Mouse (Mus musculus): ENCODE data around the gene Pibf1.
A peak's percentile ranks its signal among the peaks of the same experiment; 100 is the strongest.

Gene Pibf1

DNA sequence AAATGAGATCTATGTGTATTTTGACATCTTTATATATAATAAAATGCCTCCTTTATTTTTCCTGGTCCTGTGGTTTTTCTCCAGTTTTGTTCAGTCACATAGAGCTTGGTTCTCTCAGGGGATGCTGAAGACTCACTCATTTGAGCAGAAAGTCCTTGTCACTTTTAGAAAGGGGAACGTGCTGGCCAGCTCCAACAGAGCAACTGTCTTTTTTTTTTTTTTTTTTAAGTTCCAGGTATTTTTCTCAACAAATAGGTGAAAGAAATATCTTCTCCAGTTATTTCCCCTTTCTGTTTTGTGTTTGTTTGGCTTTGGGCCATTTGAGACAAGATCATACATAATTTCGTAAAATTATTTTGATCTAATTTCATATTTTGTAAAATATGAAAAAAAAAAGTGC, 174.8 kb downstream of the Pibf1 start:
- no peak for DNase-seq

DNA sequence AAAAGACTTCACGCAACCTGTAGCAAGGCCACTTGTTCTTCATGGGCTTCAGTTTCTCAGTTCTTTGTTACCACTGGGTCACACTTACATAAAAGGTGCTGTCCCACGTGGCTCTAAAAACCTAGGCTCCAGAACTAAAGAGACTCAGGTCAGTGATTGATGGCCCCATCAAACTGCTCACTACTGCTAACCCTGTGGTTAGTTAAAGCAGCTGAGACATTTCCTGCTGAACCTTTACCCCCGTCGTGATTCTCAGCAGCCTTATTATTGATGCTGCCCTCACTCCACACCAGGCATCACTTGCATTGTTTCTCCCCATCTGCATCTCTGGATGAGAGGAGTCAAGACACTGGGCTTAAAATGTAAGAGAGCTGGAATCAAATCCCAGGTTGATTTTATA, 176.6 kb downstream of the Pibf1 start:
- no peak for DNase-seq

DNA sequence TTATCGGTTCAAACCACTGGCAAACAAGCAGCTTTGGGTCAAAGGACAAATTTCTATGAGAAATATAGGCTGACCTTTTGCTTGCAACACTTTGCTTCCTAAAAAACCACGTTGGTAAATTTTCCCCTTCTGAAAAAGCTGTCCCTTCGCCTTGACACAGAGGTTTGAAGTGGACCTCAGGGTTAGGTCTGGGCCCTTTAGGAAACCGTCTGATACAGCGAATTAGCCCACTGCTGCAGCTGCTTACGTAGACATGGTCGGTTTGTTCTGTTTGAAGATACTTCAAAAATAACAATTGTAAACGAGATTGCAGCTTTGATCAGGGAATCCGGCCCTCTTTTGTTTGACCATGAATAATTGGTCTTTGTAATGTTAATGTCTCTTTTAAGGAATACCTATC, 179.1 kb downstream of the Pibf1 start:
- no peak for DNase-seq

DNA sequence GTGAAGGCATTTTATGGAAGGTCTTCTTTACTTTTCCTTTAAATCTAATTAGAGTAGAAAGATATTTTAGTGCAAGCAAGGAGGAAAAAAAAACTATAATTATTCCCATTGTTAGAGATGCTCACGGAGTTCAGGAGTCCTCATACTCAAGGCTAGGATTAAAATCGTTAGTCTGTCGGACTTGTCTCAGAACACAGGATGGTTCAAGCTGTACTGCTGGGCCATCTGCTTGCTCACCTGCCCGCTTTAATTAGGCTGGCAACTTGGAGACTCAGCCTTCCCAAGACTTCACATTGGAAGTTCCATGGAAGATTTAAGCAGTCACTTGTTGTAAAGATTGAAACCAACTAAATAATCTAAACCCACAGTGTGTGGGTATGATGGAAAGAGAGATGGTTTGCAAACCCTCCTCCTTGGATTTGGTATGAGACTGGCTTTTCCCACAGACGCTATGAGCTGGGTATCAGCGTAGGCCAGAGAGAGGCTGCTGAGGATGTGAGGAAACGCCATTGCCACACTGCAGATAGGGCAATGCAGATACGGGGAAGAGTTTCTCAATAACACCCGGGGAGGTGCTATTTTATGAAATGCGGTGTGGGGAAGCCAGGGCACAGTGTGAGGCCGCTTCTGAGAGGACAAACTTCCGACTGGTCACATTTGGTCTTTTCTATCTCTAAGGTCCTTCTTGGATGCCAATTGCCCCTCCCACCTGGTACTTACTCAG, 179.7 kb downstream of the Pibf1 start:
- DNase-seq = peak; percentile 10

DNA sequence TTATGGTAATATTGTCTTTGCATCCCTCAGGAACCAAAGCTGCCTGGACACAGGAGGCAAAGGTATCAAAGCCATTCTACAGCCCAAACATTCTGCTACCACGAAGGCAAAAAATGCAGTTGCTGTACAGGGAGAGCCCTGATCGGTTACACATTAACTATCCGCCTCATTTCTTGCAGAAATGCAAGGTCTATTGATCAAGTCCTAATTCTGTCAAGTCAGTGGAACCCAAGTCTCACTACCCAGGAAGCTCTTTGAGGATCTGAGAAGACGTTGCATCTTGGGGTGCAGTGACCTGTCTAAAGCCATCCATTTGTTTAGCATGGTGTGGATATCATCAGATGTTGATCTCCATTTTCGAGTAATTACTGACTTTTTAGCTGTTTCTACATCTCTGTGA, 181.2 kb downstream of the Pibf1 start:
- DNase-seq = no peak

DNA sequence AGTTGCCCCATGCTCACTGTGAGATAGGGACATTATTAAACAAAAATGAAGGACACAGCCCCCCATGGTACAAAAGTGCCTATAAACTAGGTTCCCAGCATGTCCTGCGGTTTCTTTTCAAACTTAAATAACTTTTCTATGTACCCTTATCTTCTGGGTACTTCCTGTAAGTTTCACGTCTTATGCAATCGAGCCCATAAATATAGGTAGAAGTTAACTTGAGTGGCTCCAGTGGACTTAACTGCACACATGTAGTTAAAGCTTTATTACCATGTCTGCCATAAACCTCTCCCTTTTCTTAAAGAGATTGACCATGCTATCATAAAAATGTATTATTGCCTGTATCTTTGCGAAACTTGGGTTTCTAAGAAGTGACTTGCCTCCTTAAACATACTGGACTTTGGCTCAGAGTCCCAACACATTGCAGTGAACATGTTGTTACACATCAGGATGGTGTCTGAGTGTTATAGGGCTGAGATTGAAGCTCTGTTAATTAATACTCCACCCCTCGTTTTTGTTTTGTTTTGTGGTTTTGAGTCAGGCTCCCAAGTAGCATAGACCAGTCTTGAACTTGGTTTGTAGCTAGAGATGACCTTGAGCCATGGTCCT, 181.7 kb downstream of the Pibf1 start:
- no peak for DNase-seq

DNA sequence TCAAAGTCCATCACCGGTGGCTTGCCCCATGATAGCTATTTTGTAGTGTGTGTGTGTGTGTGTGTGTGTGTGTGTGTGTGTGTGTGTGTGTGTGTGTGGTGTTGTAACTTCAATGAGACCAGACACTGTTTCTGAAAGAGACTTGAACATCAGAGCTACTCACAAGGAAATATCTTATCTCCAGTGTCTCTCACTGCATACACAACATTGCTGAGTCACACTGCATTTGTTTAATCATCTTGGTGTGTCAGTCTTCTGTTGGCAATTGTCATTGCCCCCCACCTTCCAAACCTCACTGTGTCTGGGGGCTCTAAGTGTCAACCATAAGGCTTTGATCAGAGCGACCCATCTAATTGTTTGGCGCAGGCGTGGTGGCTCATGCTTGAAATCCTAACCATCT, 186.3 kb downstream of the Pibf1 start:
- DNase-seq = no peak

DNA sequence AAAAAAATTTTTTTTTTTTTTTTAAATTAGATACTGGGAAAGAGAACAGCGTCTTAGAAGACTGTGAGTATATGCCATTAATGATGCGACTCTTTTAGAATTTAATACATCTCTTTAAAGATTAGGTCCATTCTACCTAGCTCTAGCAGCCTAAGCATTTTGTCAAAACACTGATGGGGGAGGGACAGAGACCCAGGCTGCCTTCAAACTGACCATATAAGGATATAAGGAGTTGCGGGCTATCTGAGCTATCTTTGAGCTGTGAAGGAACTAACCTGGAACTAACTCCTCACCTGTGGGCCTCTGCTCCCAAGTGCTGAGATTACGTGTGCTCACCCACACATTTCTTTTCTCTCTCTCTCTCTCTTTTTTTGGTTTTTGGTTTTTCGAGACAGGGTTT, 193.0 kb downstream of the Pibf1 start:
- no peak for DNase-seq

DNA sequence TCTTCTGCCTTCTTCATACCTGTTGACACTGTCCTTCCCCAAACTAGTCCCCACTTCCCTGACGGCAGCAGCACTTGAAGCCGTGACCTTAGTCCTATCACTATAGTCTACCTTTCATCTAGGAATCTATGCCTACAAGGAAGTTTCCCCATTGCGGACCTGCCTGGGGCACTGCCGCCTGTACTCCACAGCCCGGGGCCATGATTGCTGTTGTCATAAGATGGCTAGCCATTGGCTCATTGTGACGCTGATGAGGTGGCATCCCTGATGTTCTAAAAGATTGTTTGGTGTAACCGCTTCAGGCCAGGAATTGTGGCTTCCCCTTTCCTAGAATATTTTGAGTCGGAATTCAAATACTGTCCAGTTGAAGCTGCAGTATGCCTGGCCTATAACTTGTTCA, 195.2 kb downstream of the Pibf1 start:
- DNase-seq = no peak

DNA sequence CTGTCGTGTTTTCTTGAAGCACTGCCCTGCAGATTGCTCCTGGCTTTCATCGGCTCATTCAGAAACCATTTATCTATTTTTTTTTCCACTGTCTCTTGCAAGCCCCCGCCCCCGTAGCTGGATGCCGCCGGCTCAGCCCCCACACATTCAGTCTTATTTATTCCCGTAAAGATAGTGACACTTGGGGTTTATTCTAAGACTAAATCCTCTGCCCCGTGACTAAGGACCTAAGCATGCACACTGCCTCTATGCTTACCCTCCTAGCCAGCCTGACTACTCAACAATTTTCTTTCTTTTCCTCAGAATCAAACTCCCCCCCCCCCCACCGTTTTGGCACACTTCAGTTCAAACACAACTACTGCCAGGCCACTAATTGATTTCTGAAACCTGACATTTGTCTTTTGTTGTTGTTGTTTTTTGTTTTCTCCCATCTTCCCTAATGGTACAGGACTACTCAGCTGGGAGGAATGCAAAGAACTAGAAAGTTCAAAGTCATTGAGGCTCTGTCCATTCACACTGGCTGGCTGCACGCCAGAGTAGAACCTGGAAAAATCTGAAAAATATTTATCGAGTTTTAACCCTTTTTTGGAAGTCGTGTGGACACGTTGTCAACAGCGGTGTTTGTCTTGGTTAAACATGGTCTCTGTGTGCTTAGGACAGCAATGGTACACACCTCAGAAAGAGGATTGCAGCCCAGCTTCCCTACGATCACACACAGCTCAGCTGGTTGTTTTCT, 196.6 kb downstream of the Pibf1 start:
- no peak for DNase-seq

DNA sequence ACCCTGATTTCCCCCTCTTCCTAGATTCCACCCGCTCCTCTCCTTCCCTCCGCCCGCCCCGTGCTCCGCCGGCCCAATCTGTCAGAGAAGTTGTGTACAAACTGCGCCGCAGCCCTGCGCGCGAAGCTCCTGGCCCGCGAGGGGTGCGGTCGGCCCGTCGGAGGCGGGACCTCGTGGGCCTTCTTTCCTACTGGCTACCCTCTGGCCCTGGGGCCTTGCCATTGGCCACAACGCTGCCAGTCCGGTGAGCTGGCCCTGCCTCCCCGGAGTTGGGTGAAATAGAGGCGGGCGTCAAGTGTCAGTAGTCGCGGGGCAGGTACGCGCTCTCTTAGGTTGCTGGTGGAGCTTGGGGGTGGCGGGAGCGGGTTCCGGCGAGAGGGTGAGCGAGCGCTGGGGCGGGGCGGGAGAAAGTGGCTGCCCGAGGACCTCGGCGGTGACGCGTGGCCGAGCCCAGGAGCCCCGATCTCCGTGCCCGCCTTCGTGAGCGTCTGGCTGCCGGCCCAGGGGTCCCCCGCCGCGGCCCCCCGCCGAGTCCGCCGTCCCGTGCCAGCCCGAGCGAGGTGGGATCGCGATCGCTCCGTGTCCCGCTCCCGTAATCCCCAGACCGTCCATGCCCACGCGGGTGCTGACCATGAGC, 199.3 kb downstream of the Pibf1 start, which contains the start of gene Klf5:
Gene Klf5, plus strand, starts transcription at position 307 of the 637 bp plus-strand sequence.
- DNase-seq = peak; percentile 91

DNA sequence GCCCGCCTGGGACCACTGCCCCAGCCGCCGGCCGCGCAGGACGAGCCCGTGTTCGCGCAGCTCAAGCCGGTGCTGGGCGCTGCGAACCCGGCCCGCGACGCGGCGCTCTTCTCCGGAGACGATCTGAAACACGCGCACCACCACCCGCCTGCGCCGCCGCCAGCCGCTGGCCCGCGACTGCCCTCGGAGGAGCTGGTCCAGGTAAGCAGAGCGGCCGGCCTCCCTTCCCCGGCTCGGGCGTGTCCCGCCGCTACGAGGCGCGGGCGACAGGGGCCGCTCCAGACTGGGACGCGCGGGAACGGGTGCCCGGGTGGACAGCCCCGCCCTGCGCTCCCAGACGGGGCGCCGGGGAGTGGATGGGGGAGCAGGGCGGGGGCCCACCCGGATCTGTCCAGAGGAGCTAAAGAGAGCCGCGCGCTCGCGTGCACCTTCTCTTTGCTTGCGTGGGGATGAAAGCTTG, 199.8 kb downstream of the Pibf1 start:
- peak; percentile 64 for DNase-seq

DNA sequence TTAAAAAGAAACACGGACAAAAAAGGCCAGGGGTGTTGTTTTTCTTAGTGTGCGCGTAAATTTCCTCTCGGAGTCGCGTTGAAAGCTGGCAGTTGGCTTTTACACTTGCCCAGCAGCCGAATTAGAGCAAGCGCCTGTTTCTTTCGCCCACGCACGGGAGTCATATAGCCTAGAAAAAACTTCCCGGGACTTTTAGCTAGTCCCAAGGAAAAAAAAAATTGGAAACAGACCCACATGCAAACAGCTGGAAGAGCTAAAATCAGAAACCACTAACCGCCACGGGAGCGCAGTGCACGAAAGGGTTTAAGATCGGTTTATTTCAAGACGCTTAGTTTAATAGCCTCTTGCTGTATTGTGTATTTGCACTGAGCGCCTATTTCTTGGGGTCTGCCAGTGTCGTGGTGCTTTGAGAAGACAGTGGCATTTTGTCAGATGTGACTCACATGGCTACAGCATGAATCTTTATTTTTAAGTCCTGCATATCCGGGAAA, 200.5 kb downstream of the Pibf1 start:
- DNase-seq = no peak

DNA sequence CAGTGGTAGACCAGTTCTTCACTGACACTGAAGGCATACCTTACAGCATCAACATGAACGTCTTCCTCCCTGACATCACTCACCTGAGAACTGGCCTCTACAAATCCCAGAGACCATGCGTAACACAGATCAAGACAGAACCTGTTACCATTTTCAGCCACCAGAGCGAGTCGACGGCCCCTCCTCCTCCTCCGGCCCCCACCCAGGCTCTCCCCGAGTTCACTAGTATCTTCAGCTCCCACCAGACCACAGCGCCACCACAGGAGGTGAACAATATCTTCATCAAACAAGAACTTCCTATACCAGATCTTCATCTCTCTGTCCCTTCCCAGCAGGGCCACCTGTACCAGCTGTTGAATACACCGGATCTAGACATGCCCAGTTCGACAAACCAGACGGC, 202.2 kb downstream of the Pibf1 start:
- DNase-seq = no peak

Measured in liver (tissue).